Mouse (Mus musculus) kidney, postnatal 0 days (tissue): ENCODE measurements around the gene Ptn. TPM values are rescaled to one million over a fixed set of nuclear protein-coding genes. Genes with fewer than 3 reads are reported as not detected.

ENCODE experiments used
- ATAC-seq: fragments of 200-750 bp; cut with Nextera tagmentation; replicated peaks from 2 replicates; pipeline ENCODE4 v1.8.0; 2017; ENCODE audit warnings: low read depth, moderate number of reproducible peaks, moderate TSS enrichment, moderate library complexity; ENCODE audit not compliant: low FRiP score
- DNase-seq: peaks from one replicate; pipeline ENCODE4 v3.0.0-alpha.2; 2016; ENCODE audit warnings: low spot score
- H3K27ac ChIP-seq: fragments of 300-500 bp; sonication (generic); 2 replicates; pipeline ENCODE4 v1.5.1; 2014; ENCODE audit warnings: mild to moderate bottlenecking
- H3K27me3 ChIP-seq: fragments of 300-500 bp; sonication (generic); 2 replicates; pipeline ENCODE4 v1.6.1; 2014; ENCODE audit warnings: low read length, mixed read lengths; ENCODE audit not compliant: insufficient read depth
- H3K36me3 ChIP-seq: fragments of 300-500 bp; sonication (generic); 2 replicates; pipeline ENCODE4 v1.6.1; 2014; ENCODE audit warnings: low read length, mixed read lengths; ENCODE audit not compliant: insufficient read depth
- H3K4me1 ChIP-seq: fragments of 300-500 bp; sonication (generic); replicated peaks from 2 replicates; pipeline ENCODE4 v1.6.1; 2014; ENCODE audit warnings: antibody characterized with exemption, low read length, mixed read lengths; ENCODE audit not compliant: insufficient read depth
- H3K4me2 ChIP-seq: fragments of 300-500 bp; sonication (generic); 2 replicates; pipeline ENCODE4 v1.6.1; 2014; ENCODE audit warnings: mild to moderate bottlenecking, low read length, moderate library complexity, mixed read lengths
- H3K4me3 ChIP-seq: fragments of 300-500 bp; sonication (generic); replicated peaks from 2 replicates; pipeline ENCODE4 v1.5.1; 2014; ENCODE audit warnings: low read depth, low read length
- H3K9ac ChIP-seq: fragments of 300-500 bp; sonication (generic); 2 replicates; pipeline ENCODE4 v1.6.1; 2014; ENCODE audit warnings: low read depth, low read length
- H3K9me3 ChIP-seq: fragments of 300-500 bp; sonication (generic); replicated peaks from 2 replicates; pipeline ENCODE4 v1.6.1; 2016; ENCODE audit warnings: low read length, inconsistent platforms, mixed read lengths
- CTCF ChIP-seq: IDR thresholded peaks from 2 replicates; pipeline ENCODE4 v1.5.1; 2016; ENCODE audit warnings: antibody characterized with exemption, low read depth, mild to moderate bottlenecking, moderate library complexity
- WGBS: fragments of 180-500 bp; shearing (Covaris S2); extraction: QIAGEN DNeasy Blood & Tissue Kit; methylation state at CpG from one replicate; pipeline ENCODE4 v1.1.7; 2014; 5-methylcytosine and 5-hydroxymethylcytosine counted together
- polyA plus RNA-seq: library from polyadenylated mRNA; unstranded; fragments of >200 nt; fragmentation: Nextera tagmentation; extraction: Ambion mirVana; gene quantifications from 2 replicates; pipeline ENCODE4 v1.2.1, GENCODE M21; 2015

The Ptn gene
- 449 and 471 TPM in 2 replicates for polyA plus RNA-seq

DNA sequence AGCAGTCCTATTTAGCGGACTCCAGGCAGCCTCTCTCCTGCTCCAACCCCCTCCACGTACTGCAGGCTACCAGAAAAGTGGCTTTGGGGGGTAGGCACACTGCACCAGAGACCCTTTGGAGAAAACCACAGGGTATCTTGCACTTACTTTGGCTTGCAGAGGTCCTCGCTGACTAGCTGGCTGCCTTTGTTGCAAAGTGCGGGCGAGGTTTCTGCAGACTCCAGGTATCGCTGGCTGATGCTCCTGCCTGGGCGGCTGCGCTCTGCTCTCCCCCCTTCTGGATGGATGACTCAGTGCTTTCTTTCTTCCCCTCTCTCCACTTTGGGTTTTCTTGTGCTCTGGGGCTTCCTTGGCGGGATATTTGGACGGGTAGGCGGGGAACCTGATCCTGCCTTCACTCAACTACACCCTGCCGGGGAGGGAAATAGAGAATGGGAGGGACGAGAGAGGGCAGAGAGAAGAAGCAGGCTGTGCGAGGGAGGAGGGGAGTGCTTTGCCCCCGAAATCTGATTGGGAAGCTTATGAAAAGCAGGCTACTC lies at the start of gene Ptn:
Gene Ptn (minus strand): TSS at position 474 of the 539 bp plus-strand sequence.
- no peak for TF ChIP-seq CTCF
- Histone ChIP-seq H3K4me2 (peak within 1 kb of the TSS; percentile 67), H3K4me1 (no peaks in the 10 kb centered on the region), H3K36me3 (no peaks in the 10 kb centered on the region), H3K27me3 (no peaks in the 10 kb centered on the region), H3K4me3 (peak within 1 kb of the TSS; percentile 53), H3K9ac (peak within 1 kb of the TSS; percentile 56), H3K27ac (peak within 1 kb of the TSS; percentile 84), H3K9me3 (no peaks in the 10 kb centered on the region)
- WGBS: under 1% methylated on average over 15 of the region's 15 CpGs
- DNase-seq (peak; percentile 90), ATAC-seq (peak; percentile 55)

DNA sequence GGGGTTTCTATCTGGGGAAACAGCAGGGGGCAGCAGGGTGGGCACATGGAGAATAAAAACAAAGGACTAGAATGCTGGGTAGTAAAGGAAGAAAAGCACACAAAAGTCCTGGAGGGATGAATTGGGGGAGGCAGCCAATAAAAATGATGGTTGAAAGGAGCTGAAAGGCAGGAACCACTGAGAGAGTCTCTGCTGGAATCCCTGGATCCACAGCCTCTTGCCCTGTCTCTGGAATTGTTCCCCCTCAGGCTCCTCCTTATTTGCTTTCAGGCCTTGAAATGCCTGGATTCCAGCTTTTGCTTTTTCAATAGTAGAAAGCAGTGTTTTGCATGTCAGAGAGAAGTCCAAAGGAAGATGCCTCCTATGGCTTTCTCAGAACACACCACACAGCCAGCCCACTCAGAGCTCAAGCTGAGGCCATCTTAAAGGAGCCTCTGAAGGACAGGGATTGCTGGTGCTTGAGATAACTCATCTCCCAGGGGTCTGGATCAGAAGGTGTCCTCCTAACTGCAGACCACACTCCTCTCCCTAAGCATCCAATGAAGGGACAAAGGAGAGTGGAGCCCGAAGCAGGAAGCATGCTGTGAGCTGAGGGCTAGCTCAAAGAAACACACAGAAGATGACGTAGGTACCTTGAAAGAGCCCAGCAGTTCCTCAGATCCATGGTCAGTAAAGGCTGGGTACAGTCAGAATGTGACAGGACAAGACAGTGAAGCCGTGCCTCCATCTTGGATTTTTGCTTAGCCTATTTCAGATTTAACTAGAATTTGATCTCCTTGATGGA lies 48.4 kb upstream of the Ptn start:
- Histone ChIP-seq H3K4me3 (no peak overlapping the region), H3K4me1 (no peaks in the 10 kb centered on the region), H3K4me2 (no peak overlapping the region), H3K36me3 (no peaks in the 10 kb centered on the region), H3K27ac (peak overlapping the region; percentile 13; the same call in 1 of the 2 replicates), H3K27me3 (no peaks in the 10 kb centered on the region), H3K9me3 (no peaks in the 10 kb centered on the region), H3K9ac (no peak overlapping the region)
- WGBS: 88% methylated on average over 3 of the region's 3 CpGs
- peak; percentile 23; the same call in 1 of the 2 replicates for TF ChIP-seq CTCF
- DNase-seq (peak; percentile 34), ATAC-seq (no peak)

DNA sequence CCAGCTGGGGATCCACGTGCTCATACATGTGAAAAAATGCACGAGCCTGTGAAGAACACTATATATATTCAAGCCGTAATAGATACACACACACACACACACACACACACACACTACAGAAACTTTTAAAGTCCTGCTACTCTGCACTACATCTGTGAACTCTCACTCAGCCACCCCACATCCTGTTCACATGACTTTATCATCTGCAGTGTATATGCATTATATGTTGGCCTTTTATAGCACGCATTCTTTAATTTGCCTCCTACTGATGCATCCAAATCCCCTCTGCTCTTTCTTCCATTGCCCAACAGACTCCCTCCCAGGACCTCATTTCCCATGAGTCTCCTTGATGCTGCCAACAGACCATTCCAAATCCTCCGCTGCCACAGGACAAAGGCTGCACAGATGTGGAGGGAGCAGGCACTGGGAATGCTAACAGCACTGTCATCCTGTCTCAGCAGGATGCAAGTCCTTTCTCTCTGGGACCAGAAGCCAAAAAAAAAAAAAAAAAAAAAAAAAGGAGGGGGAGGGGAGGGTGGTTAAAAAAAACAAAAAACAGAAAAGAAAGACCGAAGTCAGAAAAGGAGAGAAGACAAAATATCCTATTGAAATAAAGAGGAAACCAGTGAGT lies 47.7 kb upstream of the Ptn start:
- no peak for ATAC-seq
- peak; percentile 10 for DNase-seq

DNA sequence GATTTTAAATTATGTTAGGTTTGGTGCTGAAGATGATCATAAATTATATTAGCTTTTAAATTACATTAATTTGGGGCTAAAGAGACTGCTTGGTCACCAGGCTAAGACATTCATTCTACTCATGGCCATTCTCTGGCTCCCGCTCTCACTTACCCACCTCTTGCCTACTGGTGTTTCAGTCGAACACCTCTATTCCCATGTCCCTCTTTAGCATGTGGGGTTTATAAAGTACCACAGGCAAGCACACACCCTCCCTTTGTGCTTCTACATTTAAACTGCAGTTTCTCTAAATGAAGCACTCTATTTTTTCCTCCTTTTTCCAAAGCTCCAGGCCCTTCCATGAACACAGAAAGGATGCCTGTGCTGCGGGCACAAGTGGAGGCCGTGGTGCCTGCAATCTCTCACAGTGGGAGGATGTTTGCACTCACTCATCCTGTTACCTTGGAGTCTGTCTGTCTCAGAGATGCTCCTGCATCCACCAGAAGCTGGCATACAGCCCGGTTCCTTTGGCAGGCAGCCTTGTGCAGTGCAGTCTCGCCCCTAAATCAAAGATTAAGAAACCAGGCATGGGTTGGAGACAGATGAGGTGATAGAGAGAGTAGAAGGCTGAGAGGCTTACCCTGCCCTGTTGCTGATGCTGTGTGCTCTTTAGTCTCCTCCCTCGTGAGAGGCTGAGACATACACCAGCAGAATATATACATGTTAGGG lies 40.6 kb upstream of the Ptn start:
- DNase-seq (peak; percentile 7), ATAC-seq (no peak)
- no peak overlapping the region for H3K9ac ChIP-seq
- no peaks in the 10 kb centered on the region for H3K4me1 ChIP-seq
- no peak overlapping the region for H3K4me2 ChIP-seq
- H3K36me3 ChIP-seq: no peaks in the 10 kb centered on the region
- no peaks in the 10 kb centered on the region for H3K9me3 ChIP-seq
- 57% methylated on average over 7 of the region's 7 CpGs for WGBS
- H3K4me3 ChIP-seq: no peak overlapping the region
- TF ChIP-seq CTCF: no peak
- no peaks in the 10 kb centered on the region for H3K27me3 ChIP-seq
- no peak overlapping the region for H3K27ac ChIP-seq

More for the DNA sequence above, 47.7 kb upstream of the Ptn start:
- H3K9me3 ChIP-seq: no peaks in the 10 kb centered on the region
- no peak overlapping the region for H3K9ac ChIP-seq
- H3K4me1 ChIP-seq: no peaks in the 10 kb centered on the region
- no peaks in the 10 kb centered on the region for H3K36me3 ChIP-seq
- peak overlapping the region; percentile 13; the same call in 1 of the 2 replicates for H3K27ac ChIP-seq
- no peak overlapping the region for H3K4me2 ChIP-seq
- 53% methylated on average over 6 of the region's 6 CpGs for WGBS
- H3K4me3 ChIP-seq: no peak overlapping the region
- no peaks in the 10 kb centered on the region for H3K27me3 ChIP-seq
- no peak for TF ChIP-seq CTCF

DNA sequence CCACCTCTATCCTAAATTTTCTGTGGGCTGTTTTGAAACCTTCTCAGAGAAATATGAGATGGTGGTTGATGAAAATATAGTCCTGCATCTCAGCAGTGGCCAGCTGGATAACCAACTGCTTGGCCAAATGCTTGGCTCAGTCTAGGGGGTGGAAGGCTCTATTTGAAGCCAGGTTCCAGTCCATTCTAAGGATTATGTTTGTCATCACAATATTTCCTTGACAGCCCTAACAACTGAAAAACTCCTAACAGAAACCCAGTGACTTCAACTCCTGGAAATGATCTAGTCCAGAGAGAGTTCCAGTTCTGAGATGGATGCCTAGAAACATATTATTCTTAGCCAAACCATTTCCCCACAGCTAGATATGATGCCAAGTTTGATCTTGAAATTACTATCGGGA lies 35.3 kb upstream of the Ptn start:
- Histone ChIP-seq H3K4me2 (no peak overlapping the region), H3K9ac (no peak overlapping the region), H3K4me1 (no peaks in the 10 kb centered on the region), H3K36me3 (no peaks in the 10 kb centered on the region), H3K9me3 (no peaks in the 10 kb centered on the region), H3K27ac (no peak overlapping the region), H3K4me3 (no peak overlapping the region), H3K27me3 (no peaks in the 10 kb centered on the region)
- ATAC-seq (no peak), DNase-seq (no peak)
- TF ChIP-seq CTCF: no peak
- 90% methylated on average over 1 of the region's 1 CpGs for WGBS

DNA sequence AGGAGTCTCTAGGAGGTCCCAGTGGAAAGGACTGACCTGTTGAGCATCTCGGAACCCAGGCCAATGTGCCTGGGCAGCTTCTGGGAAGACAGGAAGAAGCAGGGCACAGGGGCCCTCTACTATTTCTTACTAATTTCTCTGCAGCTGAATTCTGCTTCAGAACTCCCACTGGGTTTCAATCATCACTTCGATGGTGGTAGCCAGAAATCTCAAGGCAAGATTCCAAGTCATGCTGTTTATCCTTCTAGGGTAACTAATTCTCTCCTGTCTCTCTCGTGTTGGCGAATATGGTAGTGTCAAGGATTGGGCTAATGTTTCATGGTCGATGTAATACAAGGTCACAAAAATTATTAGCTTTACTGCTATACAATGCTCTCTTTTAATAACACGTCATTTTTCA lies 34.2 kb upstream of the Ptn start:
- Histone ChIP-seq H3K4me3 (no peak overlapping the region), H3K9ac (no peak overlapping the region), H3K36me3 (no peaks in the 10 kb centered on the region), H3K27ac (no peak overlapping the region), H3K9me3 (no peaks in the 10 kb centered on the region), H3K4me1 (no peaks in the 10 kb centered on the region), H3K4me2 (no peak overlapping the region), H3K27me3 (no peaks in the 10 kb centered on the region)
- no peak for ATAC-seq
- WGBS: 78% methylated on average over 6 of the region's 6 CpGs
- no peak for TF ChIP-seq CTCF
- no peak for DNase-seq
